Mouse (Mus musculus) olfactory bulb, adult 2 months (tissue): Measurements from ENCODE around the gene 9230112D13Rik.

ENCODE experiments used
- CTCF ChIP-seq: fragments of 200-500 bp; IDR thresholded peaks from 2 replicates; pipeline ENCODE4 v1.5.1; 2012; ENCODE audit warnings: low read depth, mild to moderate bottlenecking, low read length, moderate library complexity; ENCODE audit not compliant: insufficient read depth
- POLR2A ChIP-seq: fragments of 200-500 bp; IDR thresholded peaks from 2 replicates; pipeline ENCODE4 v1.6.1; 2012; ENCODE audit warnings: mild to moderate bottlenecking, low read depth, low read length, moderate library complexity; ENCODE audit not compliant: insufficient read depth

- TF ChIP-seq CTCF (no peak), POLR2A (no peak)
Measured at GRCm38 (mm10) chr14:34515860-34516259, 6.7 kb downstream of the 9230112D13Rik start.
